Mouse (Mus musculus) adrenal gland, postnatal 14 days (tissue): Measurements from ENCODE around the gene Aass. TPM values are rescaled to one million over a fixed set of nuclear protein-coding genes. Genes with fewer than 3 reads are reported as not detected.

Experiments used
- DNase-seq: peaks from one replicate; pipeline ENCODE4 v3.0.0; 2021; ENCODE audit warnings: mixed read lengths
- total RNA-seq: library from RNA; stranded (reverse); gene quantifications from 2 replicates; pipeline ENCODE4 v1.2.3, GENCODE M21; 2021

The Aass gene
- total RNA-seq, 1 experiment from 2014 or later = 18.8 TPM

GRCm38 (mm10) chr6:23055734-23056133 is 77.1 kb downstream of the Aass start:
- no peak for DNase-seq

DNA sequence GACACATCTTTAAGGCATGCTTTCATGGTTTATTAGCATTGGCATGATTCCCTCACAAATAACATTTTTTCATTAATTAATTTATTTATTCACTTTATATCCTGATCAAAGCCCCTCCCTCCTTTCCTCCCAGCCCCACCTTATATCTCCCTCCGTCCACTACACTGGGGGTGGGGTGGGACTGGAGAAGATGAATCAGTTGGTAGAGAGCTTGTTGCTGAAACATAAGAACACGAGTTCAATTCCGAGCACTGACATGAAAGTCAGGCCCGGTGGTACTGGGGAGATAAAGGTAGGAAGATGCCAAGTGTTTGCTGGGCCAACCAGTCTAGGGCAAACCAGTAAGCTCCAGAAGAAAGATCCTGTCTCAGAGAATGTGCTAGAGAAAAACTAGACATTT is 84.0 kb downstream of the Aass start:
- no peak for DNase-seq

DNA sequence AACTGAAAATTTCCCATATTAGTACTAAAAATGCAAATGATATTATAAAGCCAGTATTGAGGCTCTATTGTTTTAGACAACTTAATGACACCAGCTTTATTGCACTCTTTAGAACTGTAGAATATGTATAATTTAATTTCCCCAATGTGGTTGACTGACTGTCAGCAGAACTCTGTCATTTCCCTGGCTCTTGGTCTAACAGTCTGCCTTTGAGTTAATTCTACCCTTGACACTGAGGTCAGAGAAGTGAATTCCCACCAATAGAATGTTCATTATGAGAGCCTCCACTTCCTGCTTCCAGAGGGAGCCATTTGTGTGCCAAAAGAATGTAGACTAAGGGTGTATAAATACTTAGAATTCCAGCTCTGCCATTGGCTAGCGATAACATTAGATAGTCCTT is 104.5 kb downstream of the Aass start:
- no peak for DNase-seq

Other genes with a start within 250 kb of the Aass start
- not detected in 2 replicates for gene Fezf1, start 115.4 kb upstream of the Aass start, total RNA-seq